Mouse (Mus musculus) forebrain, embryonic 12.5 days (tissue): ENCODE results near the gene Pvalb. TPM values are rescaled to one million over a fixed set of nuclear protein-coding genes. Genes with fewer than 3 reads are reported as not detected.

Experiments used
- ATAC-seq: fragments of 200-750 bp; cut with Nextera tagmentation; 2 replicates; pipeline ENCODE4 v1.8.0; 2017; ENCODE audit warnings: moderate TSS enrichment; ENCODE audit not compliant: low FRiP score
- H3K27ac ChIP-seq: fragments of 300-500 bp; sonication (generic); 2 replicates; pipeline ENCODE4 v1.5.1; 2016; ENCODE audit warnings: mild to moderate bottlenecking
- H3K27me3 ChIP-seq: fragments of 300-500 bp; sonication (generic); 2 replicates; pipeline ENCODE4 v1.6.1; 2016; ENCODE audit warnings: mild to moderate bottlenecking
- H3K36me3 ChIP-seq: fragments of 300-500 bp; sonication (generic); replicated peaks from 2 replicates; pipeline ENCODE4 v1.6.1; 2016; ENCODE audit warnings: mild to moderate bottlenecking
- H3K4me1 ChIP-seq: fragments of 300-500 bp; sonication (generic); 2 replicates; pipeline ENCODE4 v1.6.1; 2016
- H3K4me2 ChIP-seq: fragments of 300-500 bp; sonication (generic); 2 replicates; pipeline ENCODE4 v1.6.1; 2016; ENCODE audit warnings: mild to moderate bottlenecking, moderate library complexity
- H3K4me3 ChIP-seq: fragments of 300-500 bp; sonication (generic); replicated peaks from 2 replicates; pipeline ENCODE4 v1.5.1; 2016; ENCODE audit warnings: mild to moderate bottlenecking
- H3K9ac ChIP-seq: fragments of 300-500 bp; sonication (generic); 2 replicates; pipeline ENCODE4 v1.6.1; 2016; ENCODE audit warnings: mild to moderate bottlenecking
- H3K9me3 ChIP-seq: fragments of 300-500 bp; sonication (generic); 2 replicates; pipeline ENCODE4 v1.6.1; 2016
- WGBS: fragments of 180-500 bp; shearing (Covaris S2); methylation state at CpG from one replicate; pipeline ENCODE4 v1.1.7; 2016; 5-methylcytosine and 5-hydroxymethylcytosine counted together
- polyA plus RNA-seq: library from polyadenylated mRNA; unstranded; fragments of >200 nt; fragmentation: Nextera tagmentation; extraction: Ambion mirVana; gene quantifications from 2 replicates; pipeline ENCODE4 v1.2.1, GENCODE M21; 2016

The Pvalb gene
- polyA plus RNA-seq, 1 experiment from 2014 or later, result not detected

DNA sequence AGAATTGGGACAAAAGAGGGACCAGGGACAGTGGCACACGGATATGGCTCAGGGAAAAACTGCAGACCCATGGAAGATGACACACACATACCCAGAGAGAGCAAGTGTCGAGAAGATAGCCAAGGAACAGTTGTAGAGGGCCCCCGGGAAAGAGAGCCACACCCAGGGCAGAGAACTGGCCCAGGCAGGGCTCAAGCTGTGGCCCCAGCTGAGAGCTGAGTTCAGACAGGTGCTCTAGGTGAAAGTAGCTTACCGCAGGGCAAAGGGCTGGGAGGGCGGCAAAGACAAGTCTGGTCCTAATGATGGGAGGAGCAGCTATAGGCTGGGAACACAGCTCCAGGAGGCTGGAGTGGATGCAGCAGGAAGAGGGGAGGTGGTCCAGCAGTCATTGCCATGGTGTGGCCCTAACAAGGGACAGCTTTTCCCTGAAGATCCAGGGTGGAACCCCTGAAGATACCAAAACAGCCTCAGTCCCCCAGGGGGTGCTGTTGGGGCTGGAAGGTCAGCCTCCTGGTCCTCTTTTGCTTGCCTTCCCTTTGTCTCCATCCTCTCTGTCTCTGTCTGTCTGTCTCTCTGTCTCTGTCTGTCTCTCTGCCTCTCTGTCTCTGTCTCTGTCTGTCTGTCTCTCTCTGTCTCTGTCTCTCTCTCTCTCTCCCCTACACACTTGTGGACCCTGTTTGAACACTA, 28.8 kb upstream of the Pvalb start:
- Histone ChIP-seq H3K27me3 (peaks cover 6% of the 10 kb centered on the region; the same call in 1 of the 2 replicates), H3K27ac (no peak overlapping the region), H3K9ac (no peak overlapping the region), H3K4me3 (no peak overlapping the region), H3K36me3 (no peaks in the 10 kb centered on the region), H3K4me2 (no peak overlapping the region), H3K4me1 (peaks cover 10% of the 10 kb centered on the region), H3K9me3 (no peaks in the 10 kb centered on the region)
- WGBS, result 74% methylated on average over 5 of the region's 5 CpGs
- no peak for ATAC-seq

DNA sequence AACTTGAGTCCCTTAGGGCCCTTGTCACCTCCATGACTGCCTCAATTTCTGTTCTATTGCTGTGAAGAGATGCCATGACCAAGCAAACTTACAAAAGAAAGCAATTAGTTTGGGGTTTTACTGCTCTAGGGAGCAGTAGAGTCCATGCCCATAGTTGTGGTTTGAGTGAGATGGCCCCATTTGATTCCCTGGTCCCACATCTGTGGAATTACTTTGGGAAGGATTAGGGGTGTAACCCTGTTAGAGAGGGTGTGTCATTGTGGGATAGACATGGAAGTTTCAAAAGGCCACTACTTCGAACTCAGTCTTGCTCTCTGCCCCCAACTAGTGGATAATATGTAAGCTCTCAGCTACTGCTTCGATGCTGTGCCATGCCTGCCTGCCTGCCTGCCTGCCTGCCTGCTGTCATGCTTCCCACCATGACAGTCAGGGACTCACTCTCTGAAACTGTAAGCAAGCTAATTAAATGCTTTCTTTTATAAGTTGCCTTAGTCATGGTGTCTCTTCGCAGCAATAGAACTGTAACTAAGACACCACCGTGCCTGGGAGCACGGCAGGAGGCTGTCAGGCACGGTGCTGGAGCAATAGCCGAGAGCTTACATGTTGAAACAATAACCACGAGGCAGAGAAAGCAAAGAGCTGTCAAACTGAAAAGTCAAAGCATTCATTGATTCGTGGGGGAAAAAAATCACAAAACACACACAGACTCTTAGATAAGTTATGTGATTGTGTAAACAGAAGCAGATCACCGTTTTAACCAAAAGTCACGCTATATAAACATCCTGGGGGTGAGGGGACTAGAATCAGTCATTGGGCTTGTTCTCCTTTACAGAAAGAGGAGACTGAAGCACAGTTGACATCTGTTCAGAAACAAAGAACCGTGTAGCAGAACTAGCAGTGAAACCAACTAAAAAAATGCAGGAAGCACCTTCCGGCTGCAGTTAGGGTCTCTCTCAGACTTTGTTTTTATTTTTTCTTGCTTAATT, 25.4 kb upstream of the Pvalb start:
- 47% methylated on average over 13 of the region's 13 CpGs for WGBS
- Histone ChIP-seq H3K9ac (no peak overlapping the region), H3K27ac (no peak overlapping the region), H3K4me3 (no peak overlapping the region), H3K27me3 (0 out of 2 replicates have a peak, but pooled peaks cover 6% of the 10 kb centered on the region), H3K4me2 (no peak overlapping the region), H3K4me1 (peaks cover 10% of the 10 kb centered on the region), H3K9me3 (no peaks in the 10 kb centered on the region), H3K36me3 (no peaks in the 10 kb centered on the region)
- no peak for ATAC-seq

DNA sequence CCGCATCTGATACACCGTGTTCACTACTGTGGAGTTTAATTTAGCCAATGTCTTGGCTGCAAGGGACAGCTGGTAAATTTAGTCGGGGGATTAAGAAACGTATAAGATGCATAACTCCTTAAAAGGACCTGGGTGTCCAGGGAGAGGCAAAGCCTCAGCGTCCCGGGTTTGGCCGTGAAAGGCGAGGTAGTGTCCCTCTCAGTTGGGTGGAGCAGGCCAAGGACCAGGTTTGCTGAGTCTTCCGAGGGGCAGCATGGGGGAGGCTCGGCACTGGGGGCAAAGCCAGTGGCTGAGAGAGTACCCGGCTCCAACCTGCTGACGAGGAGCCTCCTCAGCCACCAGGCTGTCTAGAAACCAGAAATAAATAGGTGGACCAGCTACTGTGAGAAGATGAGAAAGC, 21.6 kb upstream of the Pvalb start:
- no peaks in the 10 kb centered on the region for H3K36me3 ChIP-seq
- ATAC-seq, result no peak
- 84% methylated on average over 12 of the region's 12 CpGs for WGBS

DNA sequence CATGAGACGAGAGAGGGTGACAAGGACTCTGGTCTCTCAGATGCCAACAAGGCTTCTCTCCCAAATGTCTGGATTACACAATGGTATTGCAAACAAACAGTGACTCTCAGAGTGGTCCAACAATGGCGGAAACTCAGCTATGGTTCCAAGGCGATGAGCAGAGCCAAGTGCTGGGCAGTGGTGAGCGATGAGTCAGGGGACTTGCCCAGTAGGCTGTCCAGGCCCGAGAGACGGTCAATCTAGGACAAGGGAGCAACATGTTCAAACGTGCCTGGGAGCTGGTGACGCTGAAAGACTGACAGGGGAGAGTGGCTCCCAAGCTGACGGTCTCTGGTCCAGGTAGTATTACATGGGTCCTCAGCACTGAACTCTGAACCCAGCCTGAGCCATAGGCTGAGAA, 9.1 kb upstream of the Pvalb start:
- ATAC-seq, result no peak
- Histone ChIP-seq H3K27me3 (peaks cover 8% of the 10 kb centered on the region; the same call in 1 of the 2 replicates), H3K4me2 (no peak overlapping the region), H3K9ac (no peak overlapping the region), H3K36me3 (no peaks in the 10 kb centered on the region), H3K27ac (no peak overlapping the region), H3K4me1 (no peaks in the 10 kb centered on the region), H3K4me3 (no peak overlapping the region), H3K9me3 (no peaks in the 10 kb centered on the region)
- WGBS, result 87% methylated on average over 9 of the region's 9 CpGs

More for the DNA sequence above, 21.6 kb upstream of the Pvalb start:
- Histone ChIP-seq H3K4me2 (no peak overlapping the region), H3K9ac (no peak overlapping the region), H3K27me3 (no peaks in the 10 kb centered on the region), H3K4me1 (peaks cover 10% of the 10 kb centered on the region), H3K9me3 (no peaks in the 10 kb centered on the region), H3K4me3 (no peak overlapping the region), H3K27ac (no peak overlapping the region)

DNA sequence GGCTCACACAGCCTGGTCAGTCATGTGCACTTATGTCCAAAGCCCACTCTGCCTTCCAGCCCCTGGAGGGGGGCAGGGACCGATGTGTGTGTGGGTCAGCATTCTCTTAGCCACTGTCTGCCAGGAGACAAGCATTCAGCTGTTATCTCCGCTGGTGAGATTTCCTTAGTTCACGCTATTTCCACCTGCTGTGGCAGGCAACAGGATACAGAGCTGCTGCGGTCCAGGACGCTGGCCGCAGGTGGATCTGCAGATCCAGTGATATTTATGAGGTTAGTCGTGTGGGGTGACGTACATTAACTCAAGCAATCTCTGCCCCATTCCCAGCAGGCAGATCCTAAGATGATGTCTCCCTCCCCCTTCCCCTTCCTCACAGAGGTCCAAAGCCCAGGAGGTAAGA, 5.2 kb upstream of the Pvalb start:
- Histone ChIP-seq H3K9me3 (no peaks in the 10 kb centered on the region), H3K4me1 (no peaks in the 10 kb centered on the region), H3K9ac (no peak overlapping the region), H3K27ac (no peak overlapping the region), H3K4me3 (no peak overlapping the region), H3K36me3 (no peaks in the 10 kb centered on the region), H3K4me2 (no peak overlapping the region), H3K27me3 (peaks cover 15% of the 10 kb centered on the region)
- no peak for ATAC-seq
- 90% methylated on average over 8 of the region's 8 CpGs for WGBS

DNA sequence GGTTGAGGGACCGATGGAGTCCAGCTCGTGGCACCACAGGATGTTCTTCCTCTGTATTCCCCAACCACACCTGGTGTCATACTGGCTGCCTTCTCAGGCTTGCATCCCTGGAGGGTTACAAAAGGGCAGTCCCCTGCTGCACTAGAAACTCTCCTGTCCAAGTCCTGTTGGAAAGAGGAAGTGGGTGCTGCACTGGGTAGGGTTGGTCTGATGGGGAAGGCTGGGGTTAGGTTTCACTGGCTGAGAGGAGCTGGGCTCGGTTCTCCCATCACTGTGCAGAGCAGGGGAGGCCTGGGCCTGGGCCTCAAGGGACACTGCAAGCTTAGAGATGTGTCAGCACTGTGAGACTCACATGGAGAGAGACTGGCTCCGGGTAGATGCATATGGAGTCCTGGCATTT, 4.0 kb upstream of the Pvalb start:
- 84% methylated on average over 4 of the region's 4 CpGs for WGBS
- Histone ChIP-seq H3K9ac (no peak overlapping the region), H3K4me3 (no peak overlapping the region), H3K36me3 (no peaks in the 10 kb centered on the region), H3K4me1 (no peaks in the 10 kb centered on the region), H3K27me3 (peaks cover 23% of the 10 kb centered on the region), H3K4me2 (no peak overlapping the region), H3K27ac (no peak overlapping the region), H3K9me3 (no peaks in the 10 kb centered on the region)
- no peak for ATAC-seq

DNA sequence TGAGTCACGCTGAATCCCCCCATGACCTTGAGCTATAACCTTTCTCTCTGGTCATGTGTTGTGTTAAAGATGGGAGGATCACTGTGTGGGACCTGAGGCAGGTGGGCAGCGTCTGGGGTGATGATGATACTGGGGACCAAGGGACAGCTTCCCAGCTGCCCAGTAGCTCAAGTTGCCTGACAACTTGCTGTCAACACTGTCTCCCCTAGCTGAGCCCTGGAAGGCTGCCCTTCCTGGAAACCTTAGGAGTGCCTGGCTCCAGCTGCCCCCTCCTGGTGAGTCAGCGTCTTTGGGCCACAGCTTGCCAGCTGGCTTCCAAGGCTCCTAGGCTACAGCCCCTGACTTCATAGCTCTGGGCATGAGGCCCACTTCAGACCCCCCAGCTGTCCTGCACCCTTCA, 1.0 kb downstream of the Pvalb start:
- Histone ChIP-seq H3K9me3 (no peaks in the 10 kb centered on the region), H3K4me3 (no peak overlapping the region), H3K4me2 (no peak overlapping the region), H3K27me3 (peaks cover 59% of the 10 kb centered on the region), H3K36me3 (no peaks in the 10 kb centered on the region), H3K27ac (no peak overlapping the region), H3K9ac (no peak overlapping the region), H3K4me1 (peaks cover 10% of the 10 kb centered on the region)
- no peak for ATAC-seq
- 43% methylated on average over 3 of the region's 3 CpGs for WGBS

DNA sequence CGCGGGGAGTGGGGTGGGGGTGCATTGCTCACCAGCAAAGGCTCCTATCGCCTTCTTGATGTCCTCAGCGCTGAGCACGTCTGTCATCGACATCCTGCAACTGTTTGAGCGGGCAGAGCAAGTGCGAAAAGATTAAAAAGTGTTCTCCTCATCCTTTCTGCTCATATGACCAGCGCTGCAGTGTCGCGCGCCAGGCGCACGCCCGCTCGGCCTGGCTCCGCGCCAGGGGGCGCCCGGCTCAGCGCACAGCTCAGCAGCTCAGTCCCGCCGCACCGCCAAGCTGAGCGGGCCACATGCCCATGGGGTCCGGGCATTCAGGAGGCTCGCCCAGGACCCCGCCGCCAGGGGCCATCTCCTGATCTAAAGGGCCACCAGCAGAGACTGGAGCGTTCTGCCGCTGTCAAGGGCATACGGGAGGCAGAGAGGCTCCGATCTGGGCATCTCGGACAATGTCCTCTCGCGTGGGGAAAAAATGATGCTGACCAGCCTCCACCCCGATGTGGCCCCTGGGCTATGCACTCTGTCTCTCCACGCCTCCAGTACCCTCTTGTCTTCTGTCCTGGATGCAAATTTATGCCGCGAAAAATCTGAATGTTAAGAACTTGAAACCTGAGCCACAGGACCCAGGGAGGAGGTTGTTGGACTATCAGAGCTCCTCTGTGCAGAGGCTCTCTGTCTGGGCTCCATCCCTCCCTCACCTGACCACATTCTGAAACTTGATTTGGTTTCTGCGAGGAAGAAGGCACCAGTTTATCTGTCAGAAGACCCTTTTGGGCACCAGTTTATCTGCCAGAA, 1.9 kb downstream of the Pvalb start:
- Histone ChIP-seq H3K4me1 (peaks cover 10% of the 10 kb centered on the region), H3K4me3 (peak overlapping the region; percentile 30), H3K27ac (no peak overlapping the region), H3K4me2 (peak overlapping the region; percentile 57), H3K27me3 (peaks cover 63% of the 10 kb centered on the region), H3K9ac (peak overlapping the region; percentile 46; the same call in 1 of the 2 replicates), H3K36me3 (no peaks in the 10 kb centered on the region), H3K9me3 (no peaks in the 10 kb centered on the region)
- ATAC-seq, result peak; percentile 78
- 1% methylated on average over 41 of the region's 41 CpGs for WGBS

DNA sequence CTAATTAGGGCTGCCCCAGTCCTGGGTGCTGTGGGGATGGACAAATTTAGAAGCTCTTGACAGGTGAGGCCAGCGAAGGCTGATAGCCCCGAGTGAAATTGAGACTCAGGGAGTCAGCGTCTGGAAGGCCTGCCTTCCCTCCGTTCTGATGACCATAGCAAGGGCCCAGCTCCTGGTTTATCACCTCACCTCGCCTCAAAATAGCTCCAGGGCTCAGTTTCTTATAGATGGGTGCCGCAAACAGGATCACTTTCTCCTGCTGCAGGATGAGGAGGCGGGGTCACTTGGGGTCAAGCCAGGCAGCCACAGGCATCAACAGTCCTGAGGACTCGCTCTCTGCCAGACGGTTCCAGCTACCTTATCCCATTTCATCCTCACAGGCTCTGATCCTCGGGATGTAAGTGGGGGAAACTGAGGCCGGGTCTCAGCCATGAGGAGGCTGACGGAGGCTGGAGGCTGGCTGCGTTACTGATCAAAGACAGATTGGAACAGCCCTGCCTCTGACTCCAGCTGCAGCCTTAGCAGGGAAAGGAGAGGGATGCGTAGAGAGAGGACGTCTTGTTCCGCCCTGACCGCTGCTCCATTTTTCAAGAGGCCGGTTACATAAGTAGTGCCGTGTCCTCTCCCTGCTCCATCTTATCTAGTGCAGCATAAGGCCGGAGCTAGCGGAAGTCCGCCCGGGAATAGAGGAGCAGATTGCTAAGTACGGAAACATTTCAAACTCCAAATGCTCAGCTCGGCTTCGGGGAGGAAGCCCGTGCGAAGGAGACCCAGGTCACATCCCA, 10.9 kb downstream of the Pvalb start:
- WGBS, result 81% methylated on average over 28 of the region's 28 CpGs
- Histone ChIP-seq H3K4me2 (no peak overlapping the region), H3K27ac (no peak overlapping the region), H3K36me3 (no peaks in the 10 kb centered on the region), H3K27me3 (peaks cover 4% of the 10 kb centered on the region; the same call in 1 of the 2 replicates), H3K9ac (no peak overlapping the region), H3K9me3 (no peaks in the 10 kb centered on the region), H3K4me3 (no peak overlapping the region), H3K4me1 (no peaks in the 10 kb centered on the region)
- no peak for ATAC-seq

DNA sequence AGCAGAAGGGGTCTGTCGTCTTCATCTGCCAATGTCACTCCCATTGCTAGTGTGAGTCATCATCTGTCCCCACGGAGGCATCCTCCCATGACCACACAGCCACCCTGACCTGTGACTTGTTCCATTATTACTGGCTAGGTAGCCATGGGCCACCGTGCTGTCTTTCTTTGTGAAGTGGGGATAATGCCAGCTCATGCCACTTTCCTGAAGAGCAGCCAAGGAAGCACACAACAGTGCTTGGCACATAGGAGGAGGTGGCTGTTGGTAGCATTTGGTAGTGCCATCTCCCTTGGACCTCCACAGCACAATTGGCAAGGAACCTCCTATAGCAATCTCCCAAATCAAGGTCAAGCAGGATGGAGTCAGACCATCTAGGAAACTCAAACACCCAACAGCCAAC, 11.9 kb downstream of the Pvalb start:
- H3K36me3 ChIP-seq, result no peaks in the 10 kb centered on the region
- no peaks in the 10 kb centered on the region for H3K9me3 ChIP-seq
- no peak overlapping the region for H3K27ac ChIP-seq
- H3K4me1 ChIP-seq, result no peaks in the 10 kb centered on the region
- peaks cover under 1% of the 10 kb centered on the region; the same call in 1 of the 2 replicates for H3K27me3 ChIP-seq
- ATAC-seq, result no peak
- H3K9ac ChIP-seq, result no peak overlapping the region
- 81% methylated on average over 3 of the region's 3 CpGs for WGBS
- no peak overlapping the region for H3K4me2 ChIP-seq
- no peak overlapping the region for H3K4me3 ChIP-seq

DNA sequence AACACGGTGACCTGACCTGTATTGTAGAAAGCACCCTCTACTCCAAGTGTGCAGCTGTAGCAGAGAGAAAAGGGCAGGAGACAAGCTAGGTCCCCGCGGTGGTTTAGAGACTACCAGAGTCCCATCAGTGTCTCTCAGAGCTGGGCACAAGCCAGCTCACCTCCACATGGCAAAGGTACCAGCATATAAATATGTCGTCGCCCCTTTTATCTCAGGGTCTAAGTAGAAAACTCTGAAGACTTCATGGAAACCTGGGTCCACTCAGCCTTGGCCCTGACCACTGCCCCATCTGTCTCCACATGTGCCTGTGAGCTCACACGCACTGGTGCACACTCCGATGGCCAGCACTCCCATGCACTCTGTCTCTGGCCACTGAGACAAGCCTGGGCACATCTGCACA, 16.6 kb downstream of the Pvalb start:
- H3K27ac ChIP-seq, result no peak overlapping the region
- no peak overlapping the region for H3K9ac ChIP-seq
- no peak for ATAC-seq

More for the DNA sequence above, 16.6 kb downstream of the Pvalb start:
- no peaks in the 10 kb centered on the region for H3K9me3 ChIP-seq
- H3K27me3 ChIP-seq, result 0 out of 2 replicates have a peak, but pooled peaks cover 7% of the 10 kb centered on the region
- H3K4me1 ChIP-seq, result peaks cover 6% of the 10 kb centered on the region; the same call in 1 of the 2 replicates
- no peaks in the 10 kb centered on the region for H3K36me3 ChIP-seq
- WGBS, result 94% methylated on average over 7 of the region's 7 CpGs
- H3K4me2 ChIP-seq, result no peak overlapping the region
- no peak overlapping the region for H3K4me3 ChIP-seq
